Mouse (Mus musculus) thymus, postnatal 25 days (tissue): ENCODE results near the gene Slc22a21.

Experiments used
- DNase-seq: peaks from one replicate; pipeline ENCODE4 v3.0.0; 2022

Gene Slc22a21

GRCm38 (mm10) chr11:53899981-53900380, 80.2 kb downstream of the Slc22a21 start:
- no peak for DNase-seq
